Mouse (Mus musculus) left cerebral cortex, postnatal 10 days (tissue): ENCODE data around the gene Rarres2. TPM values are rescaled to one million over a fixed set of nuclear protein-coding genes. Genes with fewer than 3 reads are reported as not detected.

Source experiments
- DNase-seq, 2 experiments: peaks; one replicate each; pipeline ENCODE4 v3.0.0; 2021 to 2022; ENCODE audit warnings: low spot score in 2 of 2, mixed read lengths in 1 of 2; ENCODE audit errors: extremely low spot score in 1 of 2
- intact Hi-C: fragments of 180-260 bp; cut with DNase I; formaldehyde crosslinking; loops from one replicate; pipeline ENCODE4 v1.15.1; 2025
- total RNA-seq, 2 experiments: library from RNA; stranded (reverse); gene quantifications; 2 replicates each; pipeline ENCODE4 v1.2.3; 2021

The Rarres2 gene
- total RNA-seq, 2 experiments from 2014 or later = 6.2 to 7.0 TPM

- DNase-seq = no peak
- intact Hi-C loops = no loop called here
Observed at GRCm38 (mm10) chr6:48589194-48589750, 16.7 kb upstream of the Rarres2 start, which contains the start of gene Gm45021. Gene Gm45021 (plus strand): TSS chr6:48589610.

GRCm38 (mm10) chr6:48582037-48582436, 9.4 kb upstream of the Rarres2 start:
- intact Hi-C loops = no loop called here
- peak in 1 of 2 experiments; percentile 48 for DNase-seq

GRCm38 (mm10) chr6:48581257-48581656, 8.7 kb upstream of the Rarres2 start:
- intact Hi-C loops = no loop called here
- DNase-seq = no peak

GRCm38 (mm10) chr6:48579215-48579648, 6.6 kb upstream of the Rarres2 start:
- intact Hi-C loops = no loop called here
- DNase-seq = no peak

GRCm38 (mm10) chr6:48578736-48579135, 6.1 kb upstream of the Rarres2 start:
- intact Hi-C loops = no loop called here

GRCm38 (mm10) chr6:48573981-48574380, 1.4 kb upstream of the Rarres2 start:
- intact Hi-C loops = no loop called here
- DNase-seq = no peak

More at GRCm38 (mm10) chr6:48578736-48579135, 6.1 kb upstream of the Rarres2 start:
- DNase-seq = no peak

GRCm38 (mm10) chr6:48573280-48573679, 691 bp upstream of the Rarres2 start:
- intact Hi-C loops = no loop called here

GRCm38 (mm10) chr6:48572014-48572413, 575 bp downstream of the Rarres2 start:
- intact Hi-C loops = no loop called here
- DNase-seq = no peak

More at GRCm38 (mm10) chr6:48573280-48573679, 691 bp upstream of the Rarres2 start:
- DNase-seq = peak in 1 of 2 experiments; percentile 53

GRCm38 (mm10) chr6:48569065-48569807, 3.4 kb downstream of the Rarres2 start:
- DNase-seq = no peak
- intact Hi-C loops = no loop called here

GRCm38 (mm10) chr6:48568036-48568984, 4.3 kb downstream of the Rarres2 start:
- DNase-seq = peak in 1 of 2 experiments; percentile 53
- intact Hi-C loops = no loop called here

- intact Hi-C loops = no loop called here
- peak in 1 of 2 experiments; percentile 68 for DNase-seq
Observed at GRCm38 (mm10) chr6:48566312-48566711, 6.3 kb downstream of the Rarres2 start.

GRCm38 (mm10) chr6:48565693-48566310, 6.8 kb downstream of the Rarres2 start:
- intact Hi-C loops = no loop called here
- no peak for DNase-seq

- intact Hi-C loops = no loop called here
- no peak for DNase-seq
Observed at GRCm38 (mm10) chr6:48555956-48556355, 16.6 kb downstream of the Rarres2 start.

- peak; percentile 53 to 70 for DNase-seq
- intact Hi-C loops = no loop called here
Observed at GRCm38 (mm10) chr6:48555104-48555890, 17.3 kb downstream of the Rarres2 start.

GRCm38 (mm10) chr6:48554280-48555103, 18.1 kb downstream of the Rarres2 start, which contains the start of gene Lrrc61:
Gene Lrrc61 (plus strand): TSS chr6:48554796.
- intact Hi-C loops = no loop called here
- DNase-seq = peak; percentile 97 to 99

- no peak for DNase-seq
- intact Hi-C loops = no loop called here
Observed at GRCm38 (mm10) chr6:48553819-48554218, 18.8 kb downstream of the Rarres2 start.

- DNase-seq = no peak
- intact Hi-C loops = no loop called here
Observed at GRCm38 (mm10) chr6:48552918-48553317, 19.7 kb downstream of the Rarres2 start.
